Mouse (Mus musculus) ES-E14 (cell line): ENCODE measurements at regions not wholly inside any gene's neighbourhood (a gene's known extent, or its start where the extent isn't known, plus 50 kb on each side); places are given as distances from the start of the nearest gene placed in this dataset.

Experiments used
- CHD2 ChIP-seq: IDR thresholded peaks from 2 replicates; pipeline ENCODE4 v1.6.1; 2014; ENCODE audit warnings: mild to moderate bottlenecking, low read depth, low read length, inconsistent platforms
- MAFK ChIP-seq: IDR thresholded peaks from 2 replicates; pipeline ENCODE4 v1.6.1; 2014; ENCODE audit warnings: mild to moderate bottlenecking, low read depth, low read length, inconsistent platforms; ENCODE audit not compliant: insufficient read depth
- ZC3H11A ChIP-seq: IDR thresholded peaks from 2 replicates; pipeline ENCODE4 v1.6.1; 2012; ENCODE audit warnings: low read depth, mild to moderate bottlenecking, inconsistent platforms, low read length, borderline replicate concordance
- ZNF384 ChIP-seq: IDR thresholded peaks from 2 replicates; pipeline ENCODE4 v1.6.1; 2012; ENCODE audit warnings: low read depth, low read length, inconsistent platforms

DNA sequence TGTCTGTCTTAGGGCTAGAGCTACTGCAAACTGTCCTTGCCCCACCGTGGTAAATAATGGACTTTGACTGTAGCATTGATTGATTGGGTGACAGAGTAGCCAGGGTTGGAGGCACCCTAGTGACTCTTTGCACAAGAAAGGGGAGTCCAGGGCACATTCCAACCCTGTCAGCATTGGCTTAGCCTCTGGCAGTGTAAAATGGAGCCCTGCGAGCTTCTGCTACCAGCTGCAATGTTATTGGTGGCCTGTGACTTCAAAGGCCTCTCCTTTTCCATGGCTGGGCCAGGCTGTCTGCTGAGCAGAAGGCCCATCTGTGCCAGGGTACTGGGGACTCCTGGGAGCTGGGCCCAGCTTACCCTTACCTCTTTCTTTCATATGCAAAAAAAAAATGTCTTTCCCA lies 216.4 kb downstream of the Srbd1 start:
- no peak for TF ChIP-seq MAFK
- no peak for TF ChIP-seq CHD2
- TF ChIP-seq ZC3H11A, result no peak
- no peak for TF ChIP-seq ZNF384
